Mouse (Mus musculus) hindbrain, embryonic 15.5 days (tissue): ENCODE measurements around the gene Krt14. TPM values are rescaled to one million over a fixed set of nuclear protein-coding genes. Genes with fewer than 3 reads are reported as not detected.

Source experiments
- ATAC-seq: fragments of 200-750 bp; cut with Nextera tagmentation; 2 replicates; pipeline ENCODE4 v1.8.0; 2017; ENCODE audit warnings: low read depth, moderate number of reproducible peaks, moderate TSS enrichment; ENCODE audit not compliant: low FRiP score
- H3K27ac ChIP-seq: fragments of 300-500 bp; sonication (generic); replicated peaks from 2 replicates; pipeline ENCODE4 v1.5.1; 2015; ENCODE audit warnings: mild to moderate bottlenecking, inconsistent platforms
- H3K27me3 ChIP-seq: fragments of 300-500 bp; sonication (generic); 2 replicates; pipeline ENCODE4 v1.6.1; 2015; ENCODE audit warnings: control low read depth, inconsistent platforms
- H3K36me3 ChIP-seq: fragments of 300-500 bp; sonication (generic); 2 replicates; pipeline ENCODE4 v1.6.1; 2015; ENCODE audit warnings: control low read depth, inconsistent platforms
- H3K4me1 ChIP-seq: fragments of 300-500 bp; sonication (generic); replicated peaks from 2 replicates; pipeline ENCODE4 v1.6.1; 2015; ENCODE audit warnings: control low read depth, inconsistent platforms
- H3K4me2 ChIP-seq: fragments of 300-500 bp; sonication (generic); 2 replicates; pipeline ENCODE4 v1.6.1; 2015; ENCODE audit warnings: moderate library complexity, mild to moderate bottlenecking, inconsistent platforms
- H3K4me3 ChIP-seq: fragments of 300-500 bp; sonication (generic); 2 replicates; pipeline ENCODE4 v1.5.1; 2015; ENCODE audit warnings: mild to moderate bottlenecking, inconsistent platforms
- H3K9ac ChIP-seq: fragments of 300-500 bp; sonication (generic); 2 replicates; pipeline ENCODE4 v1.6.1; 2015; ENCODE audit warnings: inconsistent platforms
- H3K9me3 ChIP-seq: fragments of 300-500 bp; sonication (generic); 2 replicates; pipeline ENCODE4 v1.6.1; 2016; ENCODE audit warnings: control low read depth, inconsistent platforms
- WGBS: fragments of 180-500 bp; shearing (Covaris S2); methylation state at CpG from one replicate; pipeline ENCODE4 v1.1.7; 2015; 5-methylcytosine and 5-hydroxymethylcytosine counted together
- polyA plus RNA-seq: library from polyadenylated mRNA; unstranded; fragments of >200 nt; fragmentation: Nextera tagmentation; extraction: Ambion mirVana; gene quantifications from 2 replicates; pipeline ENCODE4 v1.2.1, GENCODE M21; 2015

Gene Krt14
- polyA plus RNA-seq, 1 experiment from 2014 or later = 0.40 TPM

GRCm38 (mm10) chr11:100157331-100157730, 50.0 kb downstream of the Krt14 start:
- ATAC-seq = no peak
- 89% methylated on average over 3 of the region's 3 CpGs for WGBS
- no peak overlapping the region for H3K9ac ChIP-seq
- H3K27me3 ChIP-seq = no peaks in the 10 kb centered on the region
- H3K4me2 ChIP-seq = no peak overlapping the region
- H3K4me1 ChIP-seq = no peaks in the 10 kb centered on the region
- H3K36me3 ChIP-seq = no peaks in the 10 kb centered on the region
- H3K9me3 ChIP-seq = no peaks in the 10 kb centered on the region
- H3K4me3 ChIP-seq = no peak overlapping the region
- H3K27ac ChIP-seq = no peak overlapping the region

- H3K4me1 ChIP-seq = no peaks in the 10 kb centered on the region
- no peaks in the 10 kb centered on the region for H3K9me3 ChIP-seq
- H3K4me3 ChIP-seq = no peak overlapping the region
- H3K27me3 ChIP-seq = no peaks in the 10 kb centered on the region
- no peak for ATAC-seq
- H3K27ac ChIP-seq = no peak overlapping the region
- no peaks in the 10 kb centered on the region for H3K36me3 ChIP-seq
- H3K9ac ChIP-seq = no peak overlapping the region
- no peak overlapping the region for H3K4me2 ChIP-seq
- 69% methylated on average over 8 of the region's 8 CpGs for WGBS
Observed at GRCm38 (mm10) chr11:100155497-100156255, 51.7 kb downstream of the Krt14 start.

Other genes starting within 250 kb of the Krt14 start
- not detected in 2 replicates for gene Krtap29-1, start 228.5 kb downstream of the Krt14 start, polyA plus RNA-seq
- 0.10 TPM in 2 replicates for gene Krtap16-1, start 221.0 kb downstream of the Krt14 start, polyA plus RNA-seq
- 1.2 and 1.5 TPM in 2 replicates for gene Krtap17-1, start 213.6 kb downstream of the Krt14 start, polyA plus RNA-seq
- not detected in 2 replicates for gene Krt33a, start 191.3 kb downstream of the Krt14 start, polyA plus RNA-seq
- 0.13 TPM in 1 of 2 replicates, not detected in the other for gene Krt33b, start 177.7 kb downstream of the Krt14 start, polyA plus RNA-seq
- gene Krt34, start 166.0 kb downstream of the Krt14 start, polyA plus RNA-seq = not detected in 2 replicates
- not detected in 2 replicates for gene Krt31, start 157.0 kb downstream of the Krt14 start, polyA plus RNA-seq
- gene Krt32, start 119.3 kb downstream of the Krt14 start, polyA plus RNA-seq = not detected in 2 replicates
- not detected in 2 replicates for gene Krt35, start 111.3 kb downstream of the Krt14 start, polyA plus RNA-seq
- gene Krt36, start 101.9 kb downstream of the Krt14 start, polyA plus RNA-seq = not detected in 2 replicates
- 0.09 TPM in 1 of 2 replicates, not detected in the other for gene Krt13, start 86.0 kb downstream of the Krt14 start, polyA plus RNA-seq
- gene Krt15, start 71.6 kb downstream of the Krt14 start, polyA plus RNA-seq = 0.49 and 1.3 TPM in 2 replicates
- 2.0 and 2.4 TPM in 2 replicates for gene Krt19, start 58.9 kb downstream of the Krt14 start, polyA plus RNA-seq
- gene Krt9, start 14.3 kb downstream of the Krt14 start, polyA plus RNA-seq = not detected in 2 replicates
- not detected in 2 replicates for gene Krt16, start 41.4 kb upstream of the Krt14 start, polyA plus RNA-seq
- gene Krt17, start 53.5 kb upstream of the Krt14 start, polyA plus RNA-seq = 0.18 and 0.39 TPM in 2 replicates
- gene Krt42, start 62.3 kb upstream of the Krt14 start, polyA plus RNA-seq = not detected in 2 replicates
- 1,215 and 1,231 TPM in 2 replicates for gene Eif1, start 112.3 kb upstream of the Krt14 start, polyA plus RNA-seq
- 0.38 TPM in 1 of 2 replicates, not detected in the other for gene Gast, start 126.9 kb upstream of the Krt14 start, polyA plus RNA-seq
- gene Hap1, start 148.6 kb upstream of the Krt14 start, polyA plus RNA-seq = 253 and 256 TPM in 2 replicates
- gene Jup, start 190.2 kb upstream of the Krt14 start, polyA plus RNA-seq = 73.2 and 78.1 TPM in 2 replicates
- gene P3h4, start 207.3 kb upstream of the Krt14 start, polyA plus RNA-seq = 21.2 and 25.5 TPM in 2 replicates
- gene Fkbp10, start 208.1 kb upstream of the Krt14 start, polyA plus RNA-seq = 26.6 and 27.1 TPM in 2 replicates
- 112 and 114 TPM in 2 replicates for gene Nt5c3b, start 234.3 kb upstream of the Krt14 start, polyA plus RNA-seq
- gene Klhl10, start 234.4 kb upstream of the Krt14 start, polyA plus RNA-seq = 0.77 and 1.0 TPM in 2 replicates